Mouse (Mus musculus) ovary, postnatal 14 days (tissue): ENCODE results near the gene Abcg4.
"Not testable (repeated sequence)": the region's sequence is repeated elsewhere in the genome, so short reads cannot be mapped to it uniquely, and the experiment has no call there.

Experiments used
- DNase-seq: peaks from one replicate; pipeline ENCODE4 v3.0.0; 2022; ENCODE audit warnings: low spot score

Abcg4 gene

GRCm38 (mm10) chr9:44288076-44288958 is at the start of gene Abcg4:
TSS of gene Abcg4 (minus strand) at chr9:44288615.
- DNase-seq = peak; percentile 9

- DNase-seq = no peak
Measured at GRCm38 (mm10) chr9:44337436-44338169, 49.2 kb upstream of the Abcg4 start.

GRCm38 (mm10) chr9:44336964-44337363 is 48.5 kb upstream of the Abcg4 start:
- no peak for DNase-seq

- DNase-seq = not testable (repeated sequence)
Measured at GRCm38 (mm10) chr9:44336513-44336912, 48.1 kb upstream of the Abcg4 start.

- DNase-seq = no peak
Measured at GRCm38 (mm10) chr9:44336093-44336406, 47.6 kb upstream of the Abcg4 start.

GRCm38 (mm10) chr9:44335331-44336092 is 47.1 kb upstream of the Abcg4 start:
- peak; percentile 30 for DNase-seq

GRCm38 (mm10) chr9:44334396-44335330 is 46.2 kb upstream of the Abcg4 start, which contains the start of gene H2afx:
TSS of gene H2afx (plus strand) at chr9:44334694.
- peak; percentile 97 for DNase-seq

GRCm38 (mm10) chr9:44332918-44333638 is 44.7 kb upstream of the Abcg4 start:
- DNase-seq = no peak

GRCm38 (mm10) chr9:44330736-44331135 is 42.3 kb upstream of the Abcg4 start:
- DNase-seq = no peak

- DNase-seq = no peak
Measured at GRCm38 (mm10) chr9:44327926-44328325, 39.5 kb upstream of the Abcg4 start.

- DNase-seq = no peak
Measured at GRCm38 (mm10) chr9:44327064-44327711, 38.8 kb upstream of the Abcg4 start.

GRCm38 (mm10) chr9:44326371-44327063 is 38.1 kb upstream of the Abcg4 start:
- peak; percentile 70 for DNase-seq

GRCm38 (mm10) chr9:44325768-44326370 is 37.5 kb upstream of the Abcg4 start, which contains the start of gene Dpagt1:
TSS of gene Dpagt1 (plus strand) at chr9:44326019.
- no peak for DNase-seq

- not testable (repeated sequence) for DNase-seq
Measured at GRCm38 (mm10) chr9:44325032-44325767, 36.8 kb upstream of the Abcg4 start.

- no peak for DNase-seq
Measured at GRCm38 (mm10) chr9:44324147-44324546, 35.7 kb upstream of the Abcg4 start.

- not testable (repeated sequence) for DNase-seq
Measured at GRCm38 (mm10) chr9:44323656-44324055, 35.2 kb upstream of the Abcg4 start.

- DNase-seq = no peak
Measured at GRCm38 (mm10) chr9:44320799-44321133, 32.4 kb upstream of the Abcg4 start.
